ENCODE assay signal across 16 mouse cellular contexts in the genomic region with DNA sequence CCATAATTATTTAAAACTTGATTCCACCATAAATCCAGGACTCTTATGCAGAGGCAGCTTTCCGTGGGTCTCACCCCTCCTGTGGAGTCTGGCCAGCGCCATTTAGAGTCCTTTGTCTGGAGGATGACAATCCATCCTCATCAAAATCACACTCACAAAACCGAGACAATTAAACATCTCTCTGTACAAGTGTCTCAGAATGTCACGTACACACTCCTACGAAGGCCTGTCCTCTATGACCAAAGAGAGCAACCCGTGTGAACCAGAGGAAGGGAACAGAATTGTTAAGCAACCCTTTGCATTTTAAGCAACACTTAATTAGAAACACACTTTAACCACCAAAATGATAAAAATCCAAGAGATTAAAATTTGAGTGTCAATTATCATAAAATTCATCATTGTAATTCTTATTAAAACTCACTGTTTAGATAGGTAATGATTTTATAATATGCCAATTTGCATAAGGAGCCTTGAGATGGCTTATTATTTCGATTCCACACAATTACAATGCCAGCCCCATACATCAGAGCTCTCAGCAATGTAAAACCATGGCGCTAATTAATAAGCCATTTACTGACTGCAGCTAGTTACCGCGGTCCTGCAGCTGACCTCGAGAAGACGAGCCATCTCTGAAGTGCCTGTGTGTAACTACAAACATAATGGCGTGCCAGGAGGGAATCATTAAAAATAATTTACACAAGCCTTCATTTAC.
DNase-seq lines count a peak whose midpoint lies in the region; ATAC-seq lines count a peak whose summit lies in the region.
"Had no signal": no experiment of that assay in that cellular context is flagged by ENCODE, and none has a peak within 500 bp of the region (broad histone marks: within the 10 kb centered on the region; RNA-seq: fewer than 3 reads in every experiment).

No protein-coding gene starts in this region.

- WGBS in heart, embryonic 12.5 days = 57% methylated on average over 13 of the region's 13 CpGs
- WGBS in embryonic facial prominence, embryonic 10.5 days = 39% methylated on average over 13 of the region's 13 CpGs
- WGBS in hindbrain, embryonic 12.5 days = 20% methylated on average over 13 of the region's 13 CpGs
- WGBS in midbrain, embryonic 13.5 days = 20% methylated on average over 13 of the region's 13 CpGs

- DNase-seq in heart, postnatal 14 days = no peak
- DNase-seq in embryonic facial prominence, embryonic 10.5 days (ENCODE audit: low spot score) = no peak
- no peak for DNase-seq in cerebellum, adult 18-20 months
- DNase-seq in cerebellum, postnatal 36 days = no peak
- DNase-seq in frontal cortex, postnatal 10 days (ENCODE audit: low spot score in 2 of 2) = no peak
- DNase-seq: adrenal gland, postnatal 25 days; cerebellum, adult 11 months; gastrocnemius, adult 2 months; heart, postnatal 10 days; kidney, adult 8-10 months; layer of hippocampus, adult 9-11 months; lung, embryonic 14.5 days had no signal

- no peak overlapping the region for H3K9ac ChIP-seq in heart, embryonic 12.5 days
- no peak overlapping the region for H3K9ac ChIP-seq in hindbrain, embryonic 12.5 days
- 0 out of 2 replicates have a peak overlapping the region, but pooled peaks have one; percentile 51 for H3K9ac ChIP-seq in midbrain, embryonic 13.5 days (replicated peaks)
- H3K9ac ChIP-seq: lung, embryonic 14.5 days had no signal

- intact Hi-C loops in heart, postnatal 14 days (cut with DNase I) = no loop called here

- H3K36me3 ChIP-seq in heart, embryonic 12.5 days = no peaks in the 10 kb centered on the region
- no peaks in the 10 kb centered on the region for H3K36me3 ChIP-seq in embryonic facial prominence, embryonic 10.5 days (replicated peaks)
- H3K36me3 ChIP-seq in hindbrain, embryonic 12.5 days = no peaks in the 10 kb centered on the region
- H3K36me3 ChIP-seq in midbrain, embryonic 13.5 days = no peaks in the 10 kb centered on the region

- no peak overlapping the region for H3K4me3 ChIP-seq in heart, embryonic 12.5 days
- peak overlapping the region; percentile 14; the same call in 1 of the 2 replicates for H3K4me3 ChIP-seq in embryonic facial prominence, embryonic 10.5 days
- H3K4me3 ChIP-seq in hindbrain, embryonic 12.5 days = no peak overlapping the region
- H3K4me3 ChIP-seq in midbrain, embryonic 13.5 days (replicated peaks) = no peak overlapping the region
- H3K4me3 ChIP-seq: erythroblast, embryonic 14.5 days; gastrocnemius, adult 2 months had no signal

- no peaks in the 10 kb centered on the region for H3K9me3 ChIP-seq in heart, embryonic 12.5 days (replicated peaks)
- H3K9me3 ChIP-seq in embryonic facial prominence, embryonic 10.5 days = no peaks in the 10 kb centered on the region
- no peaks in the 10 kb centered on the region for H3K9me3 ChIP-seq in hindbrain, embryonic 12.5 days (replicated peaks)
- H3K9me3 ChIP-seq in midbrain, embryonic 13.5 days = no peaks in the 10 kb centered on the region

- no peak overlapping the region for H3K27ac ChIP-seq in heart, embryonic 12.5 days (ENCODE audit: poor library complexity, severe bottlenecking)
- no peak overlapping the region for H3K27ac ChIP-seq in embryonic facial prominence, embryonic 10.5 days (replicated peaks)
- H3K27ac ChIP-seq in hindbrain, embryonic 12.5 days = no peak overlapping the region
- H3K27ac ChIP-seq in midbrain, embryonic 13.5 days = peak overlapping the region; percentile 74; the same call in 1 of the 2 replicates
- H3K27ac ChIP-seq: gastrocnemius, adult 2 months had no signal

- peak overlapping the region; percentile 52 for H3K4me2 ChIP-seq in heart, embryonic 12.5 days
- peak overlapping the region; percentile 21 for H3K4me2 ChIP-seq in hindbrain, embryonic 12.5 days (replicated peaks)
- H3K4me2 ChIP-seq in midbrain, embryonic 13.5 days (replicated peaks) = peak overlapping the region; percentile 29
- H3K4me2 ChIP-seq: lung, embryonic 14.5 days had no signal

- 0 out of 2 replicates have a peak, but pooled peaks cover 4% of the 10 kb centered on the region for H3K4me1 ChIP-seq in heart, embryonic 12.5 days (replicated peaks)
- H3K4me1 ChIP-seq in embryonic facial prominence, embryonic 10.5 days = peaks cover 38% of the 10 kb centered on the region
- peaks cover 39% of the 10 kb centered on the region for H3K4me1 ChIP-seq in hindbrain, embryonic 12.5 days
- peaks cover 51% of the 10 kb centered on the region for H3K4me1 ChIP-seq in midbrain, embryonic 13.5 days (replicated peaks)

- ATAC-seq in heart, embryonic 12.5 days (ENCODE audit: insufficient number of reproducible peaks, low FRiP score) = no peak
- ATAC-seq in hindbrain, embryonic 12.5 days (ENCODE audit: low FRiP score) = peak; percentile 72
- peak; percentile 78 for ATAC-seq in midbrain, embryonic 13.5 days

- peaks cover 19% of the 10 kb centered on the region for H3K27me3 ChIP-seq in heart, embryonic 12.5 days (replicated peaks)
- peaks cover 62% of the 10 kb centered on the region for H3K27me3 ChIP-seq in embryonic facial prominence, embryonic 10.5 days (replicated peaks; ENCODE audit: low read depth, poor library complexity, severe bottlenecking)
- H3K27me3 ChIP-seq in hindbrain, embryonic 12.5 days = peaks cover 30% of the 10 kb centered on the region
- H3K27me3 ChIP-seq in midbrain, embryonic 13.5 days = peaks cover 66% of the 10 kb centered on the region
